In the genomic region with DNA sequence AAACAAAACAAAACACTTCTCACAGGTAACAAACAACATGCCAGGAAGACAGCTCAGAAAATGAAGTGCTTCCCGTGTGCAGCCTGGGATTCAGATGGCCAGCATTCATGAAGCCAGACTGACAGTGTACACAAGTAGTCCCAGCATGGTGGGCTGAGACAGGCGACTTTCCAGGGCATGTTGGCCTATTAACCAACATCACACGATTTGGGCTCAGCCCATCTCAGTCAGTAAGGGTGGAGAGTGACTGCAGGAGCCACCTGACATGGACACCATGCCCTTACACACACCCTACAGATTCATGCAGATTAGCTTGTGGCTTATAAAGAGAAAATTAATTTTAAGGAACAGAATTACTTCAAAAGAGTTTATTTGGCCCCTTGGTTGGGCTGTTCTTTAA, we compare ENCODE assay signal across 11 mouse cellular contexts.
"Had no signal": no experiment of that assay in that cellular context is flagged by ENCODE, and none has a peak within 500 bp of the region (broad histone marks: within the 10 kb centered on the region; RNA-seq: fewer than 3 reads in every experiment).

No protein-coding gene starts in this region.

- H3K27me3 ChIP-seq: hindbrain, embryonic 12.5 days; kidney, embryonic 15.5 days; limb, embryonic 13.5 days; limb, embryonic 15.5 days; liver, embryonic 12.5 days had no signal

- ATAC-seq: intestine, embryonic 16.5 days; liver, embryonic 12.5 days had no signal

- H3K4me3 ChIP-seq: heart, embryonic 12.5 days; hindbrain, embryonic 12.5 days; kidney, embryonic 15.5 days; limb, embryonic 13.5 days; limb, embryonic 15.5 days; liver, embryonic 12.5 days had no signal

- H3K9ac ChIP-seq: forebrain, postnatal 0 days; heart, embryonic 12.5 days; hindbrain, embryonic 12.5 days; limb, embryonic 13.5 days; limb, embryonic 15.5 days; liver, embryonic 12.5 days; liver, embryonic 14.5 days had no signal

- H3K4me2 ChIP-seq: heart, embryonic 12.5 days; hindbrain, embryonic 12.5 days; kidney, embryonic 15.5 days; limb, embryonic 13.5 days; limb, embryonic 15.5 days; liver, embryonic 12.5 days had no signal

- H3K9me3 ChIP-seq: hindbrain, embryonic 12.5 days; kidney, embryonic 15.5 days; limb, embryonic 13.5 days; limb, embryonic 15.5 days; liver, embryonic 12.5 days had no signal

- H3K27ac ChIP-seq: hindbrain, embryonic 12.5 days; kidney, embryonic 15.5 days; limb, embryonic 13.5 days; limb, embryonic 15.5 days; liver, embryonic 12.5 days; liver, embryonic 14.5 days had no signal

- H3K4me1 ChIP-seq: hindbrain, embryonic 12.5 days; limb, embryonic 13.5 days had no signal

- DNase-seq: kidney, adult 11 months; lung, adult 18-20 months had no signal
